Mouse (Mus musculus) left cerebral cortex, adult 2 months (tissue): ENCODE measurements around the gene Fgfr2. TPM values are rescaled to one million over a fixed set of nuclear protein-coding genes. Genes with fewer than 3 reads are reported as not detected.
A peak's percentile ranks its signal among the peaks of the same experiment; 100 is the strongest.
"Not testable (repeated sequence)": the region's sequence is repeated elsewhere in the genome, so short reads cannot be mapped to it uniquely, and the experiment has no call there.

Experiments
- DNase-seq, 2 experiments: peaks; one replicate each; pipeline ENCODE4 v3.0.0; 2021 to 2022; ENCODE audit warnings: low spot score in 2 of 2, mixed read lengths in 1 of 2; ENCODE audit errors: extremely low spot score in 1 of 2
- H3K27ac ChIP-seq: fragments of 200-600 bp; 2 replicates; pipeline ENCODE4 v1.8.1; 2022
- H3K4me3 ChIP-seq: fragments of 200-600 bp; 2 replicates; pipeline ENCODE4 v1.8.1; 2022
- CTCF ChIP-seq: fragments of 200-600 bp; IDR thresholded peaks from 2 replicates; pipeline ENCODE4 v1.8.1; 2022; ENCODE audit warnings: antibody characterized with exemption, mild to moderate bottlenecking, moderate library complexity
- intact Hi-C: fragments of 180-260 bp; cut with DNase I; formaldehyde crosslinking; loops from one replicate; pipeline ENCODE4 v1.15.1; 2025
- total RNA-seq, 2 experiments: library from RNA; stranded (reverse); gene quantifications; 2 replicates each; pipeline ENCODE4 v1.2.3; 2021

Gene Fgfr2
- total RNA-seq, 2 experiments from 2014 or later: 47.3 to 47.4 TPM

DNA sequence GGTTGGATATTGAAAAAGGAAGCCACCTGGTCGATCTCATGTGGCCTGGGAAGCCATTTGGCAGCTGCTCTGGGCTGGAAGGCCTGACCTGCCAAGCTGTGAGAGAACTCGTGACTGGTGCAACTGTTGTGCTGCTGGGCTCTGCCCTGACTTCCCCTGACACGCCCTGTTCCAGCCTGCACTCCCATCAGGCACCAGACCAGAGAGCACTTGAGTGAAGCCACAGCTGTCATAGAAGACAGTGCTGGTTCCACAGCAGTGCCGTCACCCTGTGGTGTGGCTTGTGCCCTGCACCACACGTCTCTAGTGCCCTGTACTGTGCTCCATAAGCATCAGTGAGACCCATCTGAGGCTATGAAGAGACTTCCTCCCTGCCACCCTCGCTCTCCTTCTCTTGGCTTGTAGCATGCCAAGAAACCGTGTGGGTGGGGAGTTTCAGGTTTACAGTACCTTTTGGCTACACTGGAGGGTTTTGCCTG is 450.6 kb downstream of the Fgfr2 start:
- intact Hi-C loops: no loop called here
- no peak overlapping the region for H3K4me3 ChIP-seq
- DNase-seq: no peak
- H3K27ac ChIP-seq: peak overlapping the region; percentile 2; the same call in 1 of the 2 replicates
- TF ChIP-seq CTCF: no peak

DNA sequence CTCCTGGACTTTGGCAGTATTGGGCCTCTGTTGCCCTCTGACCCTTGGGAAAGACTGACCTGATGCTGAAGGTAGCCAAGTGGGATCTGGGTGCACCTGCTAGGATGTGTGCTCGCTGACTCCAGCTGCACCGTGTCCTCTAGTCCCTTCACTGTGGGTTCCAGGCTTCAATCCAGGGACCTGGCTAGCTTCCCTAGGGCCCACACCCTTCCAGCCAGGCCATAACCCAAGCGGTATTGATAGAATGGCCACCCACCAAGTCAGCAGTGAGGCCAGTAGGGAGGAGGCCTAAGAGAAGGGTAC is 452.3 kb downstream of the Fgfr2 start:
- H3K27ac ChIP-seq: no peak overlapping the region
- intact Hi-C loops: no loop called here

DNA sequence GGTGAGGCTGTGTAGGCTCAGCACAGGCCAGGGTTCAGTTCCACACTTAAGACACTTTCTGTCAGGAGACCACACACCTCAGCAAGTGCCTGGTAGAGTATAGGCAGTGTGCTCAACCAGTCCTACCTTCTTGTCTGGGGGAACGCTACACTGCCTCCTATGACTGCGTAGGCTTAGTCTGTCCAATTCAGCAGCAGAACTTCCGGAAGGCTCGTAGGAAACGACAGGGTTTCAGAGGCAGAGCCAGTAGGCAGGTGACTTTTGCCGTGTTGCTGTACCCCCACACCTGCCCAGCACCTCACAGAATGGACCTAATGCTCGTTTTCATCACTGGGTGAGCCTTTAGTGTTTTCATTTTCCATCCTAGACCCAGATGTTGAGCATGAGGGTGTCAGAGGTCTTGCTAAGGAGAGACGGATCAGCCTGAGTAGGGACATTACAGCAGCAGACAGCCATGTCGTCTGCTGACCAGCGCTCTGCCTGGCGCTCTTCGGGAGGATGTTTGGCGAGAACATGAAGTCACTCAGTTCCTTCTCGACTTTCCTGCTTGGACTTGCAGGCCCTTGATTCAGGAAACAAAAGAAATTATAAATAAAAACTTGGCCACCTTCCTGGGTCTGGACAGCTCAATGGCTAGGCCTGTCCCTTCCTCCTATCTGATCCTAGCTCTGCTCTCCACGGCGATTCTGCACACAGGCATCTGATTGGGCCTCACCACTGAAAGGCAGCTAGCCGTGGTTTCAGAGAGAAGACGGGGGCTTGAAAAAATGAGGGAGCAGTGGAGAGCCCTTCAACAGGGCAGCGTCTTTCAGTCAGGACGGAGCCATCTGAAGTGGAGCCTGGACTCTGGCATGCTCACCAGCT is 452.9 kb downstream of the Fgfr2 start:
- DNase-seq: no peak
- TF ChIP-seq CTCF: no peak

More for the DNA sequence above, 452.3 kb downstream of the Fgfr2 start:
- H3K4me3 ChIP-seq: no peak overlapping the region
- TF ChIP-seq CTCF: no peak
- no peak for DNase-seq

DNA sequence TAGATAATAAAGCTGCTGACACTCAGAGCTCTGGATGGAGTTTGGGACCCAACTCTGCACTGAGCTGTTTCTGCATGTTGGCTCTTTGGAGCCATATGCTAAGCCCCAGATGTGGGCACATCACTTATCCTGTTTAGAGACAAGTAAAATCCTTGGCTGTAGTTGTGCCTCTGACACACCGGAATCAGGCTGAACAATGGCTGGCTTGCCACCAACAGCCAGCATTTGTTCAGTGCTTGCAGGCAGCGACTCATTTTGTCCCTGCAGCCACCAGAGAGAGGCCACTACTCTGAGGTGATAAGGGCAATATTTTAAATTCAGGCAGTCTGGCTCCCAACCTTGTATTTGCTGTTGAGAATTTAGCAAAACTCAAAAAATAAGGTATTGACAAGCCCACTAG is 454.5 kb downstream of the Fgfr2 start:
- no peak for DNase-seq
- intact Hi-C loops: no loop called here
- H3K4me3 ChIP-seq: no peak overlapping the region
- H3K27ac ChIP-seq: no peak overlapping the region
- TF ChIP-seq CTCF: no peak

More for the DNA sequence above, 452.9 kb downstream of the Fgfr2 start:
- no peak overlapping the region for H3K4me3 ChIP-seq
- no peak overlapping the region for H3K27ac ChIP-seq
- intact Hi-C loops: no loop called here

DNA sequence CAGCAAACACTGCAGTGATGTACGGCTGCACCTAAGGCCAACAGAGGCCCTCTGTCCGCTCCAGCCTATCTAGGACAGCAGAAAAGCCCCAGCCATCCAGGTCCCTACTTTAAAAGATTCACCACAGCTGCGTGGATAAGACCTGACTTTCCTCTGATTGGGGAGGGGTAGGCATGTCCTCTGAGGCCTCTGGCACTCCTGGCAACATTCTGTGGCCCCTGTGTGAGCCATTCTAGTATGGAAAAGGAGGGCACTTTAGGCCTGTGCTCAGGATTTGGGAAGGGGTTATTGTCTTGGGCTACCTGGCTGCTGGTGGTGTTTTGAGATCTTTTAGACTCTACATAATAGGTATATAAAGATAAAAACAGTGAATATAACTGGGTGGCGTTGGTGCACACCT is 456.6 kb downstream of the Fgfr2 start:
- Histone ChIP-seq H3K27ac (no peak overlapping the region), H3K4me3 (no peak overlapping the region)
- no peak for DNase-seq
- no peak for TF ChIP-seq CTCF
- intact Hi-C loops: no loop called here

DNA sequence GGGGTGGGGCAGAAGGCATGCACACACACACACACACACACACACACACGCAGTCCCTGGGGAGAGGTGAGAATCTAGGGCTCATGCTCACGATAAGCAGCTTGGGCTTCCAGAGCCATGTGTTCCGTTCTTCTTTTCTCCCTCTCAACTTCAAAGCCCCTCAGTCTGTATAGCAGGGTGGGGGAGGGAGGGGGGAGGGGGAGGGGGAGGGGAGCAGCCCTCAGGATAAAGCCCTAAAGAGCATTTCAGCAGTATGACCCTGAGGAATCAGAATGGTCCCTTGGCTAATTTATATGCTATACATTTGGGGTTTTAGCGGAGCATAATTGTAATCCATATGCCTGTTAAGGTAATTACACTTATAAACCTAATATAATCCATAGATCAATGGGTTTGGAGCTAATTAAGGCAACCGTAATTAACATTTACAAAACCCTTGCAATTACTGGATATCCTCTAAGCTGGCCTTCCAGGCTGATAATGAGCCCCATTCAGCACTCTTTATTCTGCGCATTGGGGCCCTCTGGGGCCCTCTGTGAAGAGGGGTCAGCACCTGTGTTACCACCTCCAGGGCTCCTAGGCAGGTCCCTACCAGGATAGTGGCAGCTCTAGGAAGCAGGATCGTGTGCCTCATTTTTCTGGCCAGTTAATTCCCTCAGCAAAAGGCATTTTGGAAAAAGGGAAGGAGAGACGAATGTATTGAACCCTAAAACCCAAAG is 457.3 kb downstream of the Fgfr2 start:
- intact Hi-C loops: no loop called here
- no peak for DNase-seq
- no peak for TF ChIP-seq CTCF
- Histone ChIP-seq H3K4me3 (no peak overlapping the region), H3K27ac (no peak overlapping the region)

DNA sequence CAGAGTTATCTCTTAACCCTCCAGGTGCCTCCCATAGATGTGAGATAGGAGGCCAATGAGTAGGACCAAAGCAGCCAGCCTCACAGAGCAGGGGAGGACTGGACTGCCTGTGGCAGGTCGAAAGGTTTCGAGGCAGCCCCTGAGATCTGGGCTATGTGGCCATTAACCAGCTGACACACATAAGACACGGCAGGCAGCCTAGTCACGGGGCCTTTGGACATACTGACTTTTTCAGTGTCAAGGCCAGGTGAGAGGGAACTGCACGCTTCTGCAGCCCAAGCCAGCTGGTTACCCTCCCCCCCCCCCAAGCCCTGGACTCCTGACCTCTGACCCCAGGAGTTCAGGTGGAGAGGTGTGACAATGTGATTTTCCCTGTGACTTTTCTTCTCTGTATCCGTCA is 458.3 kb downstream of the Fgfr2 start:
- Histone ChIP-seq H3K27ac (no peak overlapping the region), H3K4me3 (no peak overlapping the region)
- intact Hi-C loops: no loop called here
- TF ChIP-seq CTCF: no peak
- DNase-seq: no peak

DNA sequence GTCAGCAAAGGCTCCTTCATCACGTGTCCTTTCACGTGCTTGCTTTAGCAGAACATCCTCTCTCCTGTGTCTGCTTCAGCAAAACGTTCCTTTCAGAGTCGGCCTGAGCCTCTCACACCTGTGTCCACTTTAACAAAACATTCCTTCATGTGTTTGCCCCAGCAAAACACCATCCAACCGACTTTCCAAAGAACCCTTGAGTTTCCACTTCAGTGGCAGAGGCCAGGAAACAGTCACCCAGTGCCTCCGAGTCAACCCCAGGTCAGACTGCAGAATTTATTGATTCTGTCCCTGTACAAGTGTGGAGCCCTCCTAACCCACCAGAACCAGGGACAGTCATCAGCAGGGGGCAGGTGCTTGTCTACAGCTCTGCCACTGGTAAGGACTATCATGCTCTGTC is 460.3 kb downstream of the Fgfr2 start:
- H3K27ac ChIP-seq, intact Hi-C loops, H3K4me3 ChIP-seq, DNase-seq: not testable (repeated sequence)

DNA sequence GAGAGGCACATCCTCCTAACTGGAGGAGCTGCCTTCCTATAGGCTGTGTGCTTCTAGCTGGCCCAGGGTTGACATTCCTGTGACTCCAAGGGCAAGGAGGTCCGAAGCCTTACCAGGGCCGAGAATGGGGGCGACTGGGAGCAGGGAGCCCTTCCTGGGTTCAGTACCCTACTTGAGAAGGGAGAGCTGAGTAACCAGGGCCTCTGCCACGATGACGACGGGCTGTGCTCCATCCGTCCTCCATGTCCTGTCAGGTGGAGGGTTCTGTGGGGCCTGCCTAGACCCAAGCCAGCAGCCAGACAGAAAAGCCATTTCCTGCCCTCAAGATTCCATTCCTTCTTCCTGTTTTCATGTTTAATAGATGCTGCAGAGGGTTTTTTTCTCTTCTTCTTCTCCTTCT is 463.5 kb downstream of the Fgfr2 start:
- H3K4me3 ChIP-seq: no peak overlapping the region
- DNase-seq: no peak
- intact Hi-C loops: loop anchor here (5.0 kb wide), 2 partner anchors 73 to 343 kb away; no protein-coding TSS in a partner anchor
- H3K27ac ChIP-seq: no peak overlapping the region
- no peak for TF ChIP-seq CTCF

DNA sequence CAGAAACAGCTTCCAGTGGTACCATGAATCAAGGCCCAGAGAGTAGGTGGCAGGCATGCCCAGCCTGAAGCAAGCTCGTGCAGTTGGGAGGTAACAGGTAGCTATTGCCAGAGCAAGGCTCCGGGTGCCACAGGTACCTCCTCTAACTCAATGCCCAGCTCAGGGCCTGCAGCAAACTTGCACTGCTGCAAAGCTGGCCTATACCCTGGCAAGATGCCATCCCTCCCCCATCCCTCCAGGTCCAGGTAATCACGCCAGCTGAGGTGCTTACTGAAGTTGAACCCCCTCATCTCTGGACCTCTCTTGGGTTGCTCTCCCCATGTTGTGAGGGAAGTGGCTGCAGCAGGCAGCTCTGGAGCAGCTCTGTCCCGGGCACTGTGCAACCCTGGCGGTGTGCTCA is 464.5 kb downstream of the Fgfr2 start:
- intact Hi-C loops: loop anchor here (5.0 kb wide), 2 partner anchors 74 to 344 kb away; no protein-coding TSS in a partner anchor
- Histone ChIP-seq H3K27ac (peak overlapping the region; percentile 72; the same call in 1 of the 2 replicates), H3K4me3 (no peak overlapping the region)
- DNase-seq: no peak
- TF ChIP-seq CTCF: no peak

DNA sequence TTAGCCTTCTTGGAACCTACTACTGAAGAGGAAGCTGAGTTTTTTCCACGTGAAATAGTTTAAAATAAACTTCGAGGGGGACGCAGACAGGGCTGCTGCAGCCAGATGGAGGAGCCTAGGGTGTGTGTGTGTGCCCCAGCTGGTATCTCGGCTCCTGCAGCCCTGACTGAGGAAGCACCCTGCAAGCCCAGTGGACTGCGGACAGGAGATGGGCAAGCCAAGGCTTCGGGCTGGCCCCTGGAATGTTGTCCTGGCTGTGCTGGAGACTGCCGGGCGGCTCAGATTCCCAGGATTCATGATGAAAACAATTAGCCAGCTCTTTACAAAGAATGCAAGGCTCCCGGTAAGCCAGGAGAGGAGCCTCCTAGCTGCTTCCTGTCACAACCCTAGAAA is 465.1 kb downstream of the Fgfr2 start:
- peak in 1 of 2 experiments; percentile 24 for DNase-seq
- no peak for TF ChIP-seq CTCF
- intact Hi-C loops: loop anchor here (5.0 kb wide), 2 partner anchors 74 to 344 kb away; no protein-coding TSS in a partner anchor
- H3K4me3 ChIP-seq: no peak overlapping the region
- H3K27ac ChIP-seq: peak overlapping the region; percentile 72

DNA sequence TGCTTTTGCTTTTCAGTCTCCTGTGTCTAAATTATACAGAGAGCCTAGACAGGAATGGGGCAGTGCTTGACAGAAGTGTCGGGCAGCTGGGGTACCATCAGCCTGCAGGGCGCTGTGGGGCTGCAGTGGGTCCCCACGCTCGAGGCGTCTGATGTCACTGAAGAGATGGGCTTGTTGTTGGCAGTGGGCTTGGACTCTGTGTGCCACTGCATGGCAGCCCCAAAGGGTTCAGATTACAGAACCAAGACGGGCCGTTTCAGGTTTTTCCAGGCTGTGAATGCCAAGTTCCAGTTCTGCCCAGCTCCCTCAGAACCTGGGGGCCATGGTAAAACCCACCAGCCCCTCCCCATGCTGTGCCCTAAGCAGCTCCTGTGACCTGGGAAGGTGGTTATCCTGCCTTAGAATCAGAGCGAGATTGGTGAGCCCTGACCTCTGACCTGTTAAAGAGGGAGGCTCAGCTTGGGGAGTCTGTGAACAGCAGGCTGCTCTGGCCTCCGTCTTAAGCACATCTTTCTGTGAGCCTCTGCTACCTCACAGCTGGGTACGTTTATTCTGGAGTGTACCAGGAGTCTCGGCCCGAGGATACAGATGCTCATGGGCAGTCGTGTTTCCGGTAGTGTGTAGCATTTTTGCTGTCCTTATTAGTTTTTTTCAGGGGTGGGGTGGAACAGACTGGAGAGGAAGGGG is 465.6 kb downstream of the Fgfr2 start:
- intact Hi-C loops: loop anchor here (2.0 to 5.0 kb wide), 3 partner anchors 55 to 345 kb away; no protein-coding TSS in a partner anchor
- Histone ChIP-seq H3K27ac (peak overlapping the region; percentile 72), H3K4me3 (no peak overlapping the region)
- DNase-seq: no peak
- no peak for TF ChIP-seq CTCF
